Comparison of ENCODE assay signal across 14 mouse cellular contexts in genomic region chr9:21437577-21437976, GRCm38 (mm10). TPM values are rescaled to one million over a fixed set of nuclear protein-coding genes. Genes with fewer than 3 reads are reported as not detected.
DNase-seq lines count a peak whose midpoint lies in the region; ATAC-seq and TF ChIP-seq lines count a peak whose summit lies in the region.
"Had no signal": no experiment of that assay in that cellular context is flagged by ENCODE, and none has a peak within 500 bp of the region (broad histone marks: within the 10 kb centered on the region; RNA-seq: fewer than 3 reads in every experiment).

No protein-coding gene starts in this region.

- WGBS in heart, embryonic 12.5 days = 82% methylated on average over 6 of the region's 6 CpGs
- 77% methylated on average over 6 of the region's 6 CpGs for WGBS in liver, postnatal 0 days (ENCODE audit: insufficient replicate concordance)
- 80% methylated on average over 6 of the region's 6 CpGs for WGBS in liver, embryonic 12.5 days (ENCODE audit: insufficient replicate concordance)
- WGBS in limb, embryonic 15.5 days = 89% methylated on average over 6 of the region's 6 CpGs

- H3K4me1 ChIP-seq in heart, embryonic 12.5 days (replicated peaks) = peaks cover 60% of the 10 kb centered on the region
- H3K4me1 ChIP-seq in liver, postnatal 0 days (ENCODE audit: insufficient read depth) = peaks cover 32% of the 10 kb centered on the region
- H3K4me1 ChIP-seq in liver, embryonic 12.5 days = peaks cover 64% of the 10 kb centered on the region
- H3K4me1 ChIP-seq in limb, embryonic 15.5 days = peaks cover 24% of the 10 kb centered on the region
- H3K4me1 ChIP-seq: midbrain, embryonic 15.5 days had no signal

- DNase-seq in heart, postnatal 10 days = no peak
- DNase-seq in liver, postnatal 0 days = no peak
- DNase-seq in retina, postnatal 1 day = no peak
- DNase-seq: adrenal gland, postnatal 25 days; cerebellum, adult 9-11 months; thymus, postnatal 4 days had no signal

- no peaks in the 10 kb centered on the region for H3K36me3 ChIP-seq in heart, embryonic 12.5 days
- H3K36me3 ChIP-seq in liver, postnatal 0 days (replicated peaks; ENCODE audit: insufficient read depth, low read length) = 0 out of 2 replicates have a peak, but pooled peaks cover 2% of the 10 kb centered on the region
- peaks cover 15% of the 10 kb centered on the region; the same call in 1 of the 2 replicates for H3K36me3 ChIP-seq in liver, embryonic 12.5 days
- H3K36me3 ChIP-seq in limb, embryonic 15.5 days = no peaks in the 10 kb centered on the region
- H3K36me3 ChIP-seq: midbrain, embryonic 15.5 days had no signal

- H3K9me3 ChIP-seq in heart, embryonic 12.5 days (replicated peaks) = no peaks in the 10 kb centered on the region
- H3K9me3 ChIP-seq in liver, postnatal 0 days (ENCODE audit: low read length) = no peaks in the 10 kb centered on the region
- no peaks in the 10 kb centered on the region for H3K9me3 ChIP-seq in liver, embryonic 12.5 days (replicated peaks)
- H3K9me3 ChIP-seq in limb, embryonic 15.5 days = no peaks in the 10 kb centered on the region
- H3K9me3 ChIP-seq: forebrain, embryonic 13.5 days; midbrain, embryonic 15.5 days had no signal

- H3K27ac ChIP-seq in heart, embryonic 12.5 days (ENCODE audit: poor library complexity, severe bottlenecking) = peak overlapping the region; percentile 66; the same call in 1 of the 2 replicates
- peak overlapping the region; percentile 24; the same call in 1 of the 2 replicates for H3K27ac ChIP-seq in liver, postnatal 0 days (ENCODE audit: low read depth)
- no peak overlapping the region for H3K27ac ChIP-seq in liver, embryonic 12.5 days
- 0 out of 2 replicates have a peak overlapping the region, but pooled peaks have one; percentile 51 for H3K27ac ChIP-seq in limb, embryonic 15.5 days
- H3K27ac ChIP-seq: forebrain, embryonic 13.5 days; kidney, postnatal 0 days; midbrain, embryonic 15.5 days had no signal

- H3K4me3 ChIP-seq in heart, embryonic 12.5 days = no peak overlapping the region
- H3K4me3 ChIP-seq in liver, postnatal 0 days (ENCODE audit: low read depth, low read length) = no peak overlapping the region
- H3K4me3 ChIP-seq in liver, embryonic 12.5 days = no peak overlapping the region
- no peak overlapping the region for H3K4me3 ChIP-seq in limb, embryonic 15.5 days
- H3K4me3 ChIP-seq: forebrain, embryonic 13.5 days; midbrain, embryonic 15.5 days had no signal

- TF ChIP-seq EP300 in liver, postnatal 0 days (IDR thresholded peaks at IDR 0.05; ENCODE audit: low read depth) = no peak

- no peak for ATAC-seq in heart, embryonic 12.5 days (ENCODE audit: insufficient number of reproducible peaks, low FRiP score)
- ATAC-seq in liver, postnatal 0 days = no peak
- ATAC-seq in liver, embryonic 12.5 days = no peak
- peak; percentile 27; the same call in 1 of the 2 replicates for ATAC-seq in common myeloid progenitor, adult 5-6 weeks (replicated peaks; ENCODE audit: low read depth, poor library complexity, severe bottlenecking)
- ATAC-seq in limb, embryonic 15.5 days (ENCODE audit: insufficient number of reproducible peaks, low FRiP score, low TSS enrichment, low read depth) = no peak
- ATAC-seq: forebrain, embryonic 13.5 days; inflammation-experienced regulatory T-cells, adult 6 months; midbrain, embryonic 15.5 days had no signal

- intact Hi-C loops in heart, postnatal 10 days (cut with DNase I) = no loop called here

- H3K4me2 ChIP-seq in heart, embryonic 12.5 days = no peak overlapping the region
- no peak overlapping the region for H3K4me2 ChIP-seq in liver, postnatal 0 days (ENCODE audit: low read depth, low read length)
- H3K4me2 ChIP-seq in liver, embryonic 12.5 days = no peak overlapping the region
- no peak overlapping the region for H3K4me2 ChIP-seq in limb, embryonic 15.5 days
- H3K4me2 ChIP-seq: forebrain, embryonic 13.5 days; midbrain, embryonic 15.5 days had no signal

- no peaks in the 10 kb centered on the region for H3K27me3 ChIP-seq in heart, embryonic 12.5 days (replicated peaks)
- no peaks in the 10 kb centered on the region for H3K27me3 ChIP-seq in liver, postnatal 0 days (ENCODE audit: insufficient read depth, low read length)
- no peaks in the 10 kb centered on the region for H3K27me3 ChIP-seq in liver, embryonic 12.5 days (replicated peaks)
- no peaks in the 10 kb centered on the region for H3K27me3 ChIP-seq in limb, embryonic 15.5 days
- H3K27me3 ChIP-seq: forebrain, embryonic 13.5 days; midbrain, embryonic 15.5 days had no signal

- H3K9ac ChIP-seq in heart, embryonic 12.5 days = no peak overlapping the region
- H3K9ac ChIP-seq in liver, postnatal 0 days (replicated peaks) = no peak overlapping the region
- no peak overlapping the region for H3K9ac ChIP-seq in liver, embryonic 12.5 days
- no peak overlapping the region for H3K9ac ChIP-seq in limb, embryonic 15.5 days
- H3K9ac ChIP-seq: forebrain, embryonic 13.5 days; midbrain, embryonic 15.5 days had no signal

- no peak for TF ChIP-seq CTCF in liver, postnatal 0 days (IDR thresholded peaks at IDR 0.05; ENCODE audit: low read depth)

RNA-seq across cellular contexts. Expression of gene Dnm2, which starts 12.9 kb away (rescaled TPM):
- 83.8 and 87.2 TPM in 2 replicates for polyA plus RNA-seq in heart, embryonic 12.5 days (2016; fragmentation: Nextera tagmentation; extraction: Ambion mirVana)
- 10 to 100 TPM; 90.0 to 90.6 TPM for total RNA-seq in heart, postnatal 10 days (2021)
- polyA plus RNA-seq in liver, postnatal 0 days (2015; fragmentation: Nextera tagmentation; extraction: Ambion mirVana) = 29.5 and 35.2 TPM in 2 replicates
- polyA plus RNA-seq in liver, embryonic 12.5 days (2016; fragmentation: Nextera tagmentation; extraction: Ambion mirVana) = 72.2 and 75.5 TPM in 2 replicates
- 53.9 and 65.9 TPM in 2 replicates for total RNA-seq in common myeloid progenitor, adult 5-6 weeks (2017)
- polyA plus RNA-seq in limb, embryonic 15.5 days (2015; fragmentation: Nextera tagmentation; extraction: Ambion mirVana) = 76.1 and 84.4 TPM in 2 replicates

RNA-seq across cellular contexts. Expression of gene Qtrt1, which starts 25.9 kb away (rescaled TPM):
- 23.0 and 25.4 TPM in 2 replicates for polyA plus RNA-seq in heart, embryonic 12.5 days (2016; fragmentation: Nextera tagmentation; extraction: Ambion mirVana)
- 10 to 100 TPM; 10.6 to 11.5 TPM for total RNA-seq in heart, postnatal 10 days (2021)
- polyA plus RNA-seq in liver, postnatal 0 days (2015; fragmentation: Nextera tagmentation; extraction: Ambion mirVana) = 11.3 and 13.7 TPM in 2 replicates
- 31.2 and 32.7 TPM in 2 replicates for polyA plus RNA-seq in liver, embryonic 12.5 days (2016; fragmentation: Nextera tagmentation; extraction: Ambion mirVana)
- total RNA-seq in common myeloid progenitor, adult 5-6 weeks (2017) = 22.5 and 25.5 TPM in 2 replicates
- 42.3 and 45.0 TPM in 2 replicates for polyA plus RNA-seq in limb, embryonic 15.5 days (2015; fragmentation: Nextera tagmentation; extraction: Ambion mirVana)
